Mouse (Mus musculus): ENCODE measurements at regions not wholly inside any gene's neighbourhood (a gene's known extent, or its start where the extent isn't known, plus 50 kb on each side); places are given as distances from the start of the nearest gene placed in this dataset.

DNA sequence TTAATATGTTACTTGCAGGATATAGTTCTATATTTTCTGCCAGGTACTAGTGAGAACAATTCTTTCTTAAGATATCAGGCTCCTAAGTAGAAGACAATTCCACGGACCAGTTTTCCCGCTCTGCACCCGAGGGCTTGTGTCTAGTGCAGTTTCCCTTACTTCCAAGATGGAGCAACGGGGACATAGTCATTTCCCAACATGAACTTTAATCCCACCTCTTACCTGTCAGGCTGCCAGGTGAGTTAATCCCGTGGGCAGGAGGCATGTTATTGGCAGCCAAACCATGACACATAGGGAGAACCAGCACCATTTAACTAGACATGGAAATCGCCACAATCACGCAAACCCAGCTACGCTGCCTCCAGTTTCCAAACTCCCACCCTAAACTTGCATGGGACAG lies 624.4 kb upstream of the 3110018I06Rik start:
- Histone ChIP-seq H3K9ac (replicated peaks) (no peak overlapping the region), H3K36me3 (no peaks in the 10 kb centered on the region), H3K9me3 (replicated peaks) (no peaks in the 10 kb centered on the region), H3K4me3 (replicated peaks) (no peak overlapping the region), H3K27me3 (replicated peaks) (no peaks in the 10 kb centered on the region), H3K4me1 (no peaks in the 10 kb centered on the region), H3K4me2 (no peak overlapping the region), H3K27ac (replicated peaks) (no peak overlapping the region)
- WGBS: 96% methylated on average over 8 of the region's 8 CpGs
- no peak for ATAC-seq (ENCODE audit: low FRiP score)

DNA sequence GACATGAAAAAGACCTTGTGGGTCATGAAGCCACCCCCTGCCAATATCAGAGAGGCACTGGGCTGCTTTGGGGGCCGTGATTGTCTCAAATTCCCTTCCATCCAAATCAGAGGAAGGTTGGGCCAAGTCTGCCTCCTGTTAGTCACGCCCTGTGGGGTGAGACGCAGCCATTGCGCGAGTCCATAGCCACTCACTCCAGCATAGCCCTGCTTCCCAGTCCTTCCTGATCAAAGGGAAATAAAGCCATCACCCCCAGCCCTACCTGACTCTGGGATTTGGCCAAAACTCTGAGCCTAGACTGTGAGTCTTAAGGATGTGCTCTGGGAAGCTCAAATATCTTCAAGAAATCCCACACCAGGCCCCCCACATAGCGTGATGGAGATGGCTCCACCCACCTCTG lies 620.4 kb upstream of the 3110018I06Rik start:
- Histone ChIP-seq H3K36me3 (no peaks in the 10 kb centered on the region), H3K4me2 (no peak overlapping the region), H3K27ac (replicated peaks) (no peak overlapping the region), H3K9me3 (replicated peaks) (no peaks in the 10 kb centered on the region), H3K27me3 (replicated peaks) (no peaks in the 10 kb centered on the region), H3K9ac (replicated peaks) (no peak overlapping the region), H3K4me3 (replicated peaks) (no peak overlapping the region), H3K4me1 (no peaks in the 10 kb centered on the region)
- WGBS: 79% methylated on average over 6 of the region's 6 CpGs
- no peak for ATAC-seq (ENCODE audit: low FRiP score)

- Histone ChIP-seq H3K27me3 (replicated peaks) (no peaks in the 10 kb centered on the region), H3K27ac (replicated peaks) (no peak overlapping the region), H3K36me3 (no peaks in the 10 kb centered on the region), H3K4me2 (no peak overlapping the region), H3K4me3 (replicated peaks) (no peak overlapping the region), H3K9me3 (replicated peaks) (no peaks in the 10 kb centered on the region), H3K4me1 (no peaks in the 10 kb centered on the region), H3K9ac (replicated peaks) (no peak overlapping the region)
- no peak for ATAC-seq (ENCODE audit: low FRiP score)
- 83% methylated on average over 11 of the region's 11 CpGs for WGBS
Observed at GRCm38 (mm10) chr12:106871481-106871880, 617.0 kb upstream of the 3110018I06Rik start.

DNA sequence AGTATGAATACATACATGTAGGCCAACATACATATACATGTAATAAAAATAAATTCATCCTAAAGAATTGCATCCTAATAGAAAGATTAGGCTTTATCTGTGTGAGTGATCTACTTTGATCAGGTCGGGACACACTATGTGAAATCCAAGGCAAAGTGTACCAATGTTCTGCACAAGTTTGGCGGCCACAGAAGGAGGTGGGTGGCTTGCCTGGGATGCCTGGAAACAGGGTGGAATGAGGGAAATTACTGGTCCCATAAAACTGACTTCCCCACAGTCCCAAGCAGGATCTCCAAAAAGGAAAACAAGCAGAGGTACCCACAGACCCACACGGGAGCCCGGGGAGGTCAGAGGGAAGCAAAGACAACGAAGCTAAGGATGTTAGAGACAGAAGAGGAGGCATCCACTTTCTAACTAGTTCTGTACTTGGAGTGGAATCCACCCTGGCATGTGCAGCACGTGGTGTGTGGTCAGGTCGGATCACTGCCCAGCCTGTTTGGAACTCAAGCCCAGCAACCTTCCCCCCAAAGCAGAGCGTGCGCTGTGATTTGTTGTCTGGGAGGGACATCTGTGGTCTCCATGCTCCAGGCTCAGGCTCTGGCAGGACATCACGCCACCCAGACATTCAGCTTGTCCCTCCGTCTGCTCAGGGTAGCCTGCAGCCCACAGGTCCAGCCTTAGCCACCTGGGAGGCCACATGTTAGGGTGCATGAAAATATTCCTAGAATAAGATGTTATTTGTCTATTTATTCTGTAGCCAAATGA lies 615.3 kb upstream of the 3110018I06Rik start:
- 89% methylated on average over 11 of the region's 11 CpGs for WGBS
- no peak overlapping the region for H3K4me2 ChIP-seq
- H3K27me3 ChIP-seq (replicated peaks): no peaks in the 10 kb centered on the region
- no peak for ATAC-seq (ENCODE audit: low FRiP score)
- no peaks in the 10 kb centered on the region for H3K9me3 ChIP-seq (replicated peaks)
- no peak overlapping the region for H3K9ac ChIP-seq (replicated peaks)
- H3K27ac ChIP-seq (replicated peaks): no peak overlapping the region
- H3K4me1 ChIP-seq: no peaks in the 10 kb centered on the region
- H3K4me3 ChIP-seq (replicated peaks): no peak overlapping the region
- H3K36me3 ChIP-seq: no peaks in the 10 kb centered on the region

GRCm38 (mm10) chr12:106890319-106890718 lies 598.1 kb upstream of the 3110018I06Rik start:
- no peaks in the 10 kb centered on the region for H3K36me3 ChIP-seq
- H3K4me2 ChIP-seq: no peak overlapping the region
- no peaks in the 10 kb centered on the region for H3K27me3 ChIP-seq (replicated peaks)
- no peak overlapping the region for H3K27ac ChIP-seq (replicated peaks)
- H3K9ac ChIP-seq (replicated peaks): no peak overlapping the region
- H3K4me1 ChIP-seq: no peaks in the 10 kb centered on the region
- H3K4me3 ChIP-seq (replicated peaks): no peak overlapping the region
- ATAC-seq (ENCODE audit: low FRiP score): no peak
- 86% methylated on average over 6 of the region's 6 CpGs for WGBS
- no peaks in the 10 kb centered on the region for H3K9me3 ChIP-seq (replicated peaks)

- Histone ChIP-seq H3K27me3 (replicated peaks) (no peaks in the 10 kb centered on the region), H3K4me3 (replicated peaks) (no peak overlapping the region), H3K4me2 (no peak overlapping the region), H3K36me3 (no peaks in the 10 kb centered on the region), H3K9ac (replicated peaks) (no peak overlapping the region), H3K27ac (replicated peaks) (no peak overlapping the region), H3K4me1 (no peaks in the 10 kb centered on the region), H3K9me3 (replicated peaks) (no peaks in the 10 kb centered on the region)
- ATAC-seq (ENCODE audit: low FRiP score): no peak
- 86% methylated on average over 1 of the region's 1 CpGs for WGBS
Observed at GRCm38 (mm10) chr12:106894061-106894460, 594.4 kb upstream of the 3110018I06Rik start.

DNA sequence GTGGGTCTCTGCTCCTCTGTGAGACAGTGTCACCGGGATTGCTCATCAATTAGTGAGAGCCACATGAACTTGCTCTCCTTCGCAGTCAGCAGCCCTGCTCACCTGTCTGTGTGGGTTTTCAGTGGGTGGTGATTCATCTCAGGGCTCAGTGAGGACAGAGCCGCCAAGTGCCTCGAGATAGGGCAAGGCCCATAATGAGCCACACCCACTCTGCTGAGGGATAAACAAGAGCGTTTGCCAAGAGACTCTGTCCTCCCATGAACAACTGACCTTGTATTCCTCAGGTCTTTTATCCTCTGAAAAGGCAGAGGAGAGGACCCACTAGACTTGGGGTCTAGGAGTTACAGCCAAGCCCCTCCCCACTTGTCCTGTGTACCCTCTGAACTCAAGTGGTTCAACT lies 584.2 kb upstream of the 3110018I06Rik start:
- H3K4me2 ChIP-seq: no peak overlapping the region
- no peak overlapping the region for H3K4me3 ChIP-seq (replicated peaks)
- H3K27me3 ChIP-seq (replicated peaks): no peaks in the 10 kb centered on the region
- H3K4me1 ChIP-seq: 0 out of 2 replicates have a peak, but pooled peaks cover 3% of the 10 kb centered on the region
- no peaks in the 10 kb centered on the region for H3K36me3 ChIP-seq
- no peak for ATAC-seq (ENCODE audit: low FRiP score)
- H3K9ac ChIP-seq (replicated peaks): no peak overlapping the region
- H3K9me3 ChIP-seq (replicated peaks): no peaks in the 10 kb centered on the region
- 76% methylated on average over 5 of the region's 5 CpGs for WGBS
- no peak overlapping the region for H3K27ac ChIP-seq (replicated peaks)

GRCm38 (mm10) chr12:106912782-106913181 lies 575.6 kb upstream of the 3110018I06Rik start:
- H3K36me3 ChIP-seq: no peaks in the 10 kb centered on the region
- no peak for ATAC-seq (ENCODE audit: low FRiP score)
- H3K9ac ChIP-seq (replicated peaks): no peak overlapping the region
- H3K4me3 ChIP-seq (replicated peaks): no peak overlapping the region
- H3K27ac ChIP-seq (replicated peaks): no peak overlapping the region
- no peak overlapping the region for H3K4me2 ChIP-seq
- WGBS: 67% methylated on average over 3 of the region's 3 CpGs
- no peaks in the 10 kb centered on the region for H3K9me3 ChIP-seq (replicated peaks)
- H3K27me3 ChIP-seq (replicated peaks): no peaks in the 10 kb centered on the region
- peaks cover 4% of the 10 kb centered on the region for H3K4me1 ChIP-seq

GRCm38 (mm10) chr12:106922571-106922991 lies 565.9 kb upstream of the 3110018I06Rik start:
- Histone ChIP-seq H3K4me2 (0 out of 2 replicates have a peak overlapping the region, but pooled peaks have one; percentile 6), H3K4me3 (replicated peaks) (no peak overlapping the region), H3K4me1 (peaks cover 12% of the 10 kb centered on the region), H3K36me3 (no peaks in the 10 kb centered on the region), H3K27me3 (replicated peaks) (no peaks in the 10 kb centered on the region), H3K9me3 (replicated peaks) (no peaks in the 10 kb centered on the region), H3K9ac (replicated peaks) (no peak overlapping the region), H3K27ac (replicated peaks) (0 out of 2 replicates have a peak overlapping the region, but pooled peaks have one; percentile 37)
- WGBS: 61% methylated on average over 12 of the region's 12 CpGs
- no peak for ATAC-seq (ENCODE audit: low FRiP score)

GRCm38 (mm10) chr12:106928389-106928788 lies 560.0 kb upstream of the 3110018I06Rik start:
- no peak overlapping the region for H3K4me2 ChIP-seq
- H3K27ac ChIP-seq (replicated peaks): no peak overlapping the region
- ATAC-seq (ENCODE audit: low FRiP score): no peak

GRCm38 (mm10) chr12:106929161-106929560 lies 559.3 kb upstream of the 3110018I06Rik start:
- H3K4me1 ChIP-seq: peaks cover 15% of the 10 kb centered on the region
- H3K27me3 ChIP-seq (replicated peaks): no peaks in the 10 kb centered on the region
- no peak overlapping the region for H3K4me3 ChIP-seq (replicated peaks)
- whole genome bisulfite sequencing: 79% methylated on average over 13 of the region's 13 CpGs
- H3K4me2 ChIP-seq: no peak overlapping the region
- H3K36me3 ChIP-seq: no peaks in the 10 kb centered on the region
- no peak overlapping the region for H3K27ac ChIP-seq (replicated peaks)
- no peak overlapping the region for H3K9ac ChIP-seq (replicated peaks)
- no peak for ATAC-seq (ENCODE audit: low FRiP score)
- H3K9me3 ChIP-seq (replicated peaks): no peaks in the 10 kb centered on the region

More at GRCm38 (mm10) chr12:106928389-106928788, 560.0 kb upstream of the 3110018I06Rik start:
- H3K9me3 ChIP-seq (replicated peaks): no peaks in the 10 kb centered on the region
- 17% methylated on average over 5 of the region's 5 CpGs for WGBS
- peaks cover 16% of the 10 kb centered on the region for H3K4me1 ChIP-seq
- no peaks in the 10 kb centered on the region for H3K27me3 ChIP-seq (replicated peaks)
- H3K36me3 ChIP-seq: no peaks in the 10 kb centered on the region
- no peak overlapping the region for H3K9ac ChIP-seq (replicated peaks)
- no peak overlapping the region for H3K4me3 ChIP-seq (replicated peaks)

DNA sequence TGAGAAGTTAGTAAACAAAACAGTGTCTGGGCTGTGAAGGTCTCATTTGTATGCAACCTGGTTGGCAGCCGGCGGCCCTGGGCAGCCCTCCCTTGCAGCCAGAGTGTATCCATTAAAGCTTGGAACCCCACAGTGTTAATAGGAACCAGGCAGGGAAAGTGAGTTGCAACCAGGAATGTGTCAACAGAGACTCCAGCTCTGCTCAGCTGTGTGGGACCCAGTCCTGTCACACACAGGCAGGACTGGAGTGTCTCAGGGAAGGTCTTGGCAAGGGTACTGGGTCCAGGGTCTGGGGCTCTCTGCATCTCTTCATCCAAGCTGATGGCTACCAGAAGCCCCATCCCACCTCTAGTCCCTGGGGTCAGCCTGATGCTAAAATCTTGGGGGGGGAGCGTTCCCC lies 556.8 kb upstream of the 3110018I06Rik start:
- H3K9ac ChIP-seq (replicated peaks): no peak overlapping the region
- H3K27me3 ChIP-seq (replicated peaks): no peaks in the 10 kb centered on the region
- ATAC-seq (ENCODE audit: low FRiP score): no peak
- no peaks in the 10 kb centered on the region for H3K9me3 ChIP-seq (replicated peaks)
- no peaks in the 10 kb centered on the region for H3K36me3 ChIP-seq
- 53% methylated on average over 3 of the region's 3 CpGs for WGBS
- no peak overlapping the region for H3K27ac ChIP-seq (replicated peaks)
- H3K4me1 ChIP-seq: peaks cover 15% of the 10 kb centered on the region
- no peak overlapping the region for H3K4me3 ChIP-seq (replicated peaks)
- H3K4me2 ChIP-seq: no peak overlapping the region

Data from neural tube, embryonic 15.5 days (tissue).